Mouse (Mus musculus): ENCODE results near the gene Mrpl20.

The Mrpl20 gene

DNA sequence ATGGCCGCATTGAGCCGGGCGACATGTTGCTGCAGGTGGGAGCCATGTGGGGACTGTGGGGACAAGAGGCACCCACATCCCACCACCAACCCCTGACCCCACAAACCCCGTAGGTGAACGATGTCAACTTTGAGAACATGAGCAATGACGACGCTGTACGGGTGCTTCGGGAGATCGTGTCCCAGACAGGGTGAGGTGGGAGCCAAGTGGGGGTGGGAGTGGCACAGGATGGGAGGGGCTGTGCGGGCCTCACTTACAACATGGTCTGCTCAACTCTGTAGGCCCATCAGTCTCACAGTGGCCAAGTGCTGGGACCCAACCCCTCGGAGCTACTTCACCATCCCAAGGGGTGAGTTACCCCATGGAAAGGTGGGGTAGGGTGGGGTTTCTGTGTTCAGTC is 52.3 kb downstream of the Mrpl20 start:
- DNase-seq (ENCODE audit: low read depth): no peak

DNA sequence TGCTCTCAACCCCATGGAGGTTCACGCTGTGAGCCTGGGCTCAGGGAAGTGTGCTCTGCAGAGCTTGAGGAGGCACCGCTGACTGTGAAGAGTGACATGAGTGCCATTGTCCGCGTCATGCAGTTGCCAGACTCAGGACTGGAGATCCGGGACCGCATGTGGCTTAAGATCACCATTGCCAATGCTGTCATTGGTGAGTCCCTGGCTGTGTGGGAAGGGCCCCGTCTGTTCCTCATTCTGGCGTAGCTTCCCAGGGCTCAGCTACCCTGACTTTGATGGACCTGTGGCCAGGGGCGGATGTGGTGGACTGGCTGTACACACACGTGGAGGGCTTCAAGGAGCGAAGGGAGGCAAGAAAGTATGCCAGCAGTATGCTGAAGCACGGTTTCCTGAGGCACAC is 53.4 kb downstream of the Mrpl20 start:
- DNase-seq (ENCODE audit: low read depth): no peak

DNA sequence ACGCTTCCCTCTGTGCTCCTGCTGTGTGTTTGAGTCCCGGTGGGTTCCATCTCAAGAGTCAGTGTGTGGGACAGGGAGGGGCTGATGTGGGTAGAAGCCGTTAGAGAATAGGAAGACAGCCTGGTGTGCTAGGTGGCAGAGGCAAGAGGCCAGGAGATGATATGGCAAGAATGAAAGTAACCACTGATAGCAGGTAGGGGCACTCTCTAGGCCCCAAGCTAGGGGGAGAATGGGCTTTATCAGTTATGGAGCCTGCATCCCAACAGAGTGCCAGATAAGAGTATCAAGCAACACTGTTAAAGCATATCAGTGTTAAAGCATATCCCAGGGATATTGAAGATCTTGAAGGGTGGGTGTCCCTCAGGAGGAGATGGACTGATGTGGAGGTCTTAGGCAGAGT is 54.2 kb downstream of the Mrpl20 start:
- no peak for DNase-seq (ENCODE audit: low read depth)

DNA sequence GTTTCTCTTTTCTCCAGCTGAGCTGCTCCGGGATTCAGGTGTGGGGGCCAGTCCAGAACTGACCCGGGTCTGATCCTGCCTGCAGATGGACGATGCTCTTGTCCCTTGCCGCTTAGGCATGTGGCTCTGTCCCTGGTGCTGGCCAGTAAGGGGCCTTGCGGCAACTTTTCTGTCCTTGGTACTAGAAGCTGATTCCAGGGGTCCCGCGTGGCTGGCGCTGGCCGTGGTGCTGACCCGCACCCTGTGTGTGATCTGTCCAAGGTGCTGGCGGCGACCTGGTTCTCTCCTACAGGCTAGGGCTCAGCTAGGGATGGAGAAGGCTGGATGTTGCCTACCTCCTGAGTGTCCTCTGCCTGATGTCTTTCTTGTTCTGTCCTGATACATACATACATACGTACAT is 56.6 kb downstream of the Mrpl20 start:
- DNase-seq (ENCODE audit: low read depth): no peak
